Mouse (Mus musculus): ENCODE results near the gene Pfdn6. TPM values are rescaled to one million over a fixed set of nuclear protein-coding genes. Genes with fewer than 3 reads are reported as not detected.
A peak's percentile ranks its signal among the peaks of the same experiment; 100 is the strongest.

The Pfdn6 gene
- polyA plus RNA-seq, 1 experiment, result 58.7 TPM

- H3K27me3 ChIP-seq (ENCODE audit: control insufficient read depth, insufficient read depth, low read length), result no peaks in the 10 kb centered on the region
- H3K27ac ChIP-seq (ENCODE audit: control insufficient read depth, insufficient read depth, low read depth, low read length), result no peak overlapping the region
- TF ChIP-seq POLR2A (IDR thresholded peaks at IDR 0.05; ENCODE audit: control insufficient read depth, low read depth, low read length) (no peak), CTCF (IDR thresholded peaks at IDR 0.05; ENCODE audit: control insufficient read depth, insufficient read depth, insufficient replicate concordance, low read depth, low read length) (no peak)
- H3K36me3 ChIP-seq (ENCODE audit: control insufficient read depth, insufficient read depth, low read length), result no peaks in the 10 kb centered on the region
- H3K4me1 ChIP-seq (ENCODE audit: control insufficient read depth, insufficient read depth, low read length), result no peaks in the 10 kb centered on the region; the same call in none of the 2 replicates
- H3K4me3 ChIP-seq (ENCODE audit: control insufficient read depth, low read depth, low read length), result no peak overlapping the region
Measured at GRCm38 (mm10) chr17:33965082-33965845, 25.1 kb upstream of the Pfdn6 start.

DNA sequence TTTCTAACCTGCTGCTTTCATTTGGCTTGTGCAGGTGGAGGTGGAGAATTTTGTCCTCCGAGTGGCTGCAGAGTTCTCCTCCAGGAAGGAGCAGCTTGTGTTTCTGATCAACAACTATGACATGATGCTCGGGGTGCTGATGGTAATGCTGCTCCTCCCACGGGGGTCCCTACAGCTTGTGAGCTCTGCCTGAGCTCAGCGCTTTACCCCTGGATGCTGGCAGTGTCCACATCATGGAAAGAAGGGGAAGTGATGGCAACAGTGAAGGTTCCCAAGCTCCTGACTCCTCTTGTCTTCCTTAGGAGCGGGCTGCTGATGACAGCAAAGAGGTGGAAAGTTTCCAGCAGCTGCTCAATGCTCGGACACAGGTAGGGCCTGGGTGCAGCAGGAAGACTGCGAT is 22.7 kb upstream of the Pfdn6 start:
- Histone ChIP-seq H3K27me3 (ENCODE audit: control insufficient read depth, insufficient read depth, low read length) (no peaks in the 10 kb centered on the region), H3K4me3 (ENCODE audit: control insufficient read depth, low read depth, low read length) (no peak overlapping the region), H3K4me1 (ENCODE audit: control insufficient read depth, insufficient read depth, low read length) (no peaks in the 10 kb centered on the region), H3K27ac (ENCODE audit: control insufficient read depth, insufficient read depth, low read depth, low read length) (no peak overlapping the region), H3K36me3 (ENCODE audit: control insufficient read depth, insufficient read depth, low read length) (no peaks in the 10 kb centered on the region; the same call in none of the 2 replicates)
- no peak for TF ChIP-seq CTCF (IDR thresholded peaks at IDR 0.05; ENCODE audit: control insufficient read depth, insufficient read depth, insufficient replicate concordance, low read depth, low read length)
- no peak for TF ChIP-seq POLR2A (IDR thresholded peaks at IDR 0.05; ENCODE audit: control insufficient read depth, low read depth, low read length)

DNA sequence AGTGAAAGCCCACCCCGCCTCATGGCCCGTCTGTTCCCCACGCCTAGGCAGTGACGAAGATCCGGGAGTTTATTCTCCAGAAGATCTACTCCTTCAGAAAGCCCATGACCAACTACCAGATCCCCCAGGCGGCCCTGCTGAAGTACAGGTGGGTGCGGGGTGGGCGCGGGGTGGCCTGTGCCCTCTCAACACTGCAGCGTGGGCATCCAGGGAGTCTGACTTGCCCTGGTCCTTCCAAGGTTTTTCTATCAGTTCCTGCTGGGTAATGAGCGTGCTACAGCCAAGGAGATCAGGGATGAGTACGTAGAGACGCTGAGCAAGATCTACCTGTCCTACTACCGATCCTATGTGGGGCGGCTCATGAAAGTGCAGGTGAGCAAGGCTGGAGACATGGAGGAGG is 19.8 kb upstream of the Pfdn6 start:
- Histone ChIP-seq H3K4me1 (ENCODE audit: control insufficient read depth, insufficient read depth, low read length) (peaks cover 3% of the 10 kb centered on the region), H3K4me3 (ENCODE audit: control insufficient read depth, low read depth, low read length) (no peak overlapping the region), H3K36me3 (ENCODE audit: control insufficient read depth, insufficient read depth, low read length) (no peaks in the 10 kb centered on the region; the same call in none of the 2 replicates), H3K27me3 (ENCODE audit: control insufficient read depth, insufficient read depth, low read length) (no peaks in the 10 kb centered on the region), H3K27ac (ENCODE audit: control insufficient read depth, insufficient read depth, low read depth, low read length) (no peak overlapping the region)
- TF ChIP-seq POLR2A (IDR thresholded peaks at IDR 0.05; ENCODE audit: control insufficient read depth, low read depth, low read length), result no peak
- no peak for TF ChIP-seq CTCF (IDR thresholded peaks at IDR 0.05; ENCODE audit: control insufficient read depth, insufficient read depth, insufficient replicate concordance, low read depth, low read length)

DNA sequence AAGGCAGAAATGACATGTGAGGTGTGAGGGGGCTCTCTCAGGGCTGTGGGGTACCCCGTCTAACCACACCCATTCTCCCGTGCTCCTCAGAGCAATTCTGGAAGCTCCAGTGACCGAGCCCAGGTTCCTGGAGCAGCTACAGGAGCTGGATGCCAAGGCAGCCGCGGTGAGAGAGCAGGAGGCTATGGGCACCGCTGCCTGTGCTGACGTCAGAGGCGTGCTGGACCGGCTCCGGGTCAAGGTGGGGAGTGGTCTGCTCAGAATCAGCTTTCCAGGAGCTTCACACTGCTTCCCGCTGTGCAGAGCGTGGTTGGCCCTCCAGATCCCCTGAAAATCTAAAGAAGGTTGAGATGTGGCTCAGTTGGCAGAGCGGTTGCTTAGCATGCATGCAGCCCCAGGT is 19.0 kb upstream of the Pfdn6 start:
- Histone ChIP-seq H3K36me3 (ENCODE audit: control insufficient read depth, insufficient read depth, low read length) (no peaks in the 10 kb centered on the region; the same call in none of the 2 replicates), H3K4me3 (ENCODE audit: control insufficient read depth, low read depth, low read length) (no peak overlapping the region), H3K4me1 (ENCODE audit: control insufficient read depth, insufficient read depth, low read length) (peaks cover 5% of the 10 kb centered on the region), H3K27ac (ENCODE audit: control insufficient read depth, insufficient read depth, low read depth, low read length) (no peak overlapping the region), H3K27me3 (ENCODE audit: control insufficient read depth, insufficient read depth, low read length) (no peaks in the 10 kb centered on the region)
- TF ChIP-seq POLR2A (IDR thresholded peaks at IDR 0.05; ENCODE audit: control insufficient read depth, low read depth, low read length), result no peak
- TF ChIP-seq CTCF (IDR thresholded peaks at IDR 0.05; ENCODE audit: control insufficient read depth, insufficient read depth, insufficient replicate concordance, low read depth, low read length), result no peak

DNA sequence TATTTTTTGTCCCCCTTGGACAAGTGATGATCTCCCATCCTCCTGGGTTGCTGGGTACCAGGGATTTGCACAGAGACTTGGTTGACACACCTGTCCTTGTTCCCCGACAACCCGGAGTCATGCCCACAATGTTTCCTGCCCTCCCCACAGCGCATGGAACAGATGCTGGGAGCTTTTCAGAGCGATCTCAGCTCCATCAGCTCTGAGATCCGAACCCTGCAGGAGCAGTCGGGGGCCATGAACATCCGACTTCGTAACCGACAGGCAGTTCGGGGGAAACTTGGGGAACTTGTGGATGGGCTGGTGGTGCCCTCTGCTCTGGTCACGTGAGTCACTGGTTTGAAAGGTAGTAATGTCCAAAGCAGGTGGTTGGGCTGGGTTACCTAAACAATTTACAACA is 18.3 kb upstream of the Pfdn6 start:
- Histone ChIP-seq H3K36me3 (ENCODE audit: control insufficient read depth, insufficient read depth, low read length) (no peaks in the 10 kb centered on the region; the same call in none of the 2 replicates), H3K27me3 (ENCODE audit: control insufficient read depth, insufficient read depth, low read length) (no peaks in the 10 kb centered on the region), H3K4me3 (ENCODE audit: control insufficient read depth, low read depth, low read length) (no peak overlapping the region), H3K27ac (ENCODE audit: control insufficient read depth, insufficient read depth, low read depth, low read length) (no peak overlapping the region), H3K4me1 (ENCODE audit: control insufficient read depth, insufficient read depth, low read length) (peaks cover 5% of the 10 kb centered on the region)
- TF ChIP-seq CTCF (IDR thresholded peaks at IDR 0.05; ENCODE audit: control insufficient read depth, insufficient read depth, insufficient replicate concordance, low read depth, low read length), result no peak

DNA sequence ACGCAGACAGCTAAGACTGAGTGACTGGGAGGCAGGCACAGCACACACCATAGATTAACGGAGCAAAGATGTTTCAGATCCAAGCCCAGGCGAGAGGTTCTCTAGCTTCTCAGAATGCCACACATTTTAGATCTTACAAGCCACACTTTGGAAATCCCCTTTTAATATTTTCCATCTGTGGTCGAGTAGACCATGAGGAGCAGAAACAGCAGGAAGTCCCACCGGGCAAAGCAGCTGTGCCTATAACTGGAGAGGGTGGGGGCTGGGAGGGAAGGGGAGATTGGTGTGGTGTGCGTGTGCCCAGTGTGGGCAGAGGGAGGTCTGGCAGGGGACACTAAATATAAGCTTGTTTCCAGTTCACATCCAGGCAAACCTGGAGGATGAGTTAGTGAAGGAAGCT is 17.4 kb upstream of the Pfdn6 start:
- H3K36me3 ChIP-seq (ENCODE audit: control insufficient read depth, insufficient read depth, low read length), result no peaks in the 10 kb centered on the region; the same call in none of the 2 replicates
- no peak overlapping the region for H3K4me3 ChIP-seq (ENCODE audit: control insufficient read depth, low read depth, low read length)
- no peaks in the 10 kb centered on the region for H3K27me3 ChIP-seq (ENCODE audit: control insufficient read depth, insufficient read depth, low read length)
- peaks cover 5% of the 10 kb centered on the region for H3K4me1 ChIP-seq (ENCODE audit: control insufficient read depth, insufficient read depth, low read length)
- TF ChIP-seq POLR2A (IDR thresholded peaks at IDR 0.05; ENCODE audit: control insufficient read depth, low read depth, low read length) (no peak), CTCF (IDR thresholded peaks at IDR 0.05; ENCODE audit: control insufficient read depth, insufficient read depth, insufficient replicate concordance, low read depth, low read length) (no peak)
- H3K27ac ChIP-seq (ENCODE audit: control insufficient read depth, insufficient read depth, low read depth, low read length), result no peak overlapping the region

DNA sequence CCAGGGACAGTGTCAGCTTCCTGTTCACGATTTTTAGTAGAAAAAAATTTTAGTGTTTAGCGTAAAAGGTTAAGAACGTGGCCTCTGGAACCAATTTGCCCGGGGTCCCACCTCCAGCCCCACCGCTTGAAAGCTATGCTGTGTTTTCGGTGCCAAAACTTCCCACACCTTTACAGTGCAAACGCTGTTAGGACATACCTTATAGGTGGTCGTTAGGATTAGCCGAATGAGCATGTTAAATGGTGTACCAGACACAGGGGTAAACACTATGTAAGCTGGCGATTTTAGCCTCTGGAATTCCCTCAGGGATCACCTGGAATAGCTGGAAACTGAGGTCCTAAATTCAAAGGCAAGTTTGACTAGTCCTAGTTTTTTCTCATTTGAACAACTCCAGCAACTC is 16.2 kb upstream of the Pfdn6 start:
- Histone ChIP-seq H3K27me3 (ENCODE audit: control insufficient read depth, insufficient read depth, low read length) (no peaks in the 10 kb centered on the region), H3K4me1 (ENCODE audit: control insufficient read depth, insufficient read depth, low read length) (peaks cover 12% of the 10 kb centered on the region), H3K27ac (ENCODE audit: control insufficient read depth, insufficient read depth, low read depth, low read length) (peak overlapping the region; percentile 95), H3K36me3 (ENCODE audit: control insufficient read depth, insufficient read depth, low read length) (no peaks in the 10 kb centered on the region; the same call in none of the 2 replicates), H3K4me3 (ENCODE audit: control insufficient read depth, low read depth, low read length) (peak overlapping the region; percentile 99)
- no peak for TF ChIP-seq POLR2A (IDR thresholded peaks at IDR 0.05; ENCODE audit: control insufficient read depth, low read depth, low read length)
- no peak for TF ChIP-seq CTCF (IDR thresholded peaks at IDR 0.05; ENCODE audit: control insufficient read depth, insufficient read depth, insufficient replicate concordance, low read depth, low read length)

Measured in testis, adult 2 months (tissue).